Mouse (Mus musculus) cerebellum, adult 18-20 months (tissue): ENCODE results near the gene Rpn1.

ENCODE experiments used
- DNase-seq, 2 experiments: peaks; one replicate each; pipeline ENCODE4 v3.0.0; 2021

Gene Rpn1

GRCm38 (mm10) chr6:88084278-88085151, at the start of gene Rpn1:
Gene Rpn1, plus strand, starts transcription at chr6:88084482.
- DNase-seq, result peak; percentile 97

- peak in 1 of 2 experiments; percentile 22 for DNase-seq
Measured at GRCm38 (mm10) chr6:88037471-88038045, 46.7 kb upstream of the Rpn1 start.

GRCm38 (mm10) chr6:88039426-88039825, 44.9 kb upstream of the Rpn1 start:
- no peak for DNase-seq

GRCm38 (mm10) chr6:88041221-88041620, 43.1 kb upstream of the Rpn1 start:
- DNase-seq, result peak; percentile 36 to 49

GRCm38 (mm10) chr6:88042336-88042735, 41.9 kb upstream of the Rpn1 start:
- DNase-seq, result peak in 1 of 2 experiments; percentile 8

GRCm38 (mm10) chr6:88044234-88044576, 40.1 kb upstream of the Rpn1 start:
- DNase-seq, result peak in 1 of 2 experiments; percentile 10

GRCm38 (mm10) chr6:88044577-88045405, 39.5 kb upstream of the Rpn1 start, which contains the start of gene Rab7:
Gene Rab7, minus strand, starts transcription at chr6:88045270.
- DNase-seq, result peak; percentile 95 to 98

GRCm38 (mm10) chr6:88045406-88045766, 38.9 kb upstream of the Rpn1 start:
- DNase-seq, result no peak

GRCm38 (mm10) chr6:88047853-88048252, 36.4 kb upstream of the Rpn1 start:
- no peak for DNase-seq

GRCm38 (mm10) chr6:88049008-88049407, 35.3 kb upstream of the Rpn1 start:
- no peak for DNase-seq

- DNase-seq, result no peak
Measured at GRCm38 (mm10) chr6:88051206-88051605, 33.1 kb upstream of the Rpn1 start.

- no peak for DNase-seq
Measured at GRCm38 (mm10) chr6:88053228-88054080, 30.8 kb upstream of the Rpn1 start.

- no peak for DNase-seq
Measured at GRCm38 (mm10) chr6:88054081-88054835, 30.0 kb upstream of the Rpn1 start.

- no peak for DNase-seq
Measured at GRCm38 (mm10) chr6:88055663-88056062, 28.6 kb upstream of the Rpn1 start.

- no peak for DNase-seq
Measured at GRCm38 (mm10) chr6:88056866-88057265, 27.4 kb upstream of the Rpn1 start.

- no peak for DNase-seq
Measured at GRCm38 (mm10) chr6:88059903-88060302, 24.4 kb upstream of the Rpn1 start.

- DNase-seq, result no peak
Measured at GRCm38 (mm10) chr6:88060602-88061001, 23.7 kb upstream of the Rpn1 start.

GRCm38 (mm10) chr6:88061406-88061805, 22.9 kb upstream of the Rpn1 start:
- DNase-seq, result no peak

- no peak for DNase-seq
Measured at GRCm38 (mm10) chr6:88062398-88062797, 21.9 kb upstream of the Rpn1 start.

- no peak for DNase-seq
Measured at GRCm38 (mm10) chr6:88064072-88064642, 20.1 kb upstream of the Rpn1 start.

GRCm38 (mm10) chr6:88065116-88065515, 19.2 kb upstream of the Rpn1 start:
- no peak for DNase-seq
